Mouse (Mus musculus): Measurements from ENCODE around the gene Alg12.
A peak's percentile ranks its signal among the peaks of the same experiment; 100 is the strongest.
"Not testable (repeated sequence)": the region's sequence is repeated elsewhere in the genome, so short reads cannot be mapped to it uniquely, and the experiment has no call there.

Gene Alg12

GRCm38 (mm10) chr15:88831482-88831881, 12.4 kb upstream of the Alg12 start:
- DNase-seq (ENCODE audit: low spot score in 2 of 2) = no peak

GRCm38 (mm10) chr15:88830696-88831095, 11.6 kb upstream of the Alg12 start:
- DNase-seq (ENCODE audit: low spot score in 2 of 2) = no peak

DNA sequence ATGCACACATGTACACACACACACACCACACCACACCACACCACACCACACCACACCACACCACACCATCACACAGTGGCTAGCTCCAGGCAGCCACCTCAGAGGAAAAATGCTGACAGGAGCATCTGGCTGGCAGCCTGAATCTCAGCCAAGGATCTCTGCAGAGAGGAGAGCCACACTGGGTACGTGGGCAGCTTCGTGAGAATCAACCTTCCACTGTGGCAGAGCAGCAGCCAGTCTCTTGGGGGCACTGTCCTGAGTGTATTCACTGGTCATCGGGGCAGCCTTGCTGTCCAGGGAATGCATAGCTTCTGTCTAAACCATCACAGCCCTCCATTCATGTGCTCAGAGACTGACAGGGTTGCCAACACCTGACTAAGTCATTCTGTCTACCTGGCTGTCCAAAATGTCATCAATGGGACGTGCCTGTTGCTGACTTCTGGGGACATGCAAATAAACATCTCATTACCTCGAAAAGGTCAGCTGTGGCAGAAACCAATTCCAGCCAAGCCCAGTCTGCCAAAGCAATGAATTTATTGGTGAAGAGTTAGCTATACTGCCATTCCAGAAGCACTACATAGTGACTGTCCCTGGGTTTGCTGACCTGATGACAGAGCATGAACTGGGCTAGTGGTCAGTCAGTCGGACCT, 10.8 kb upstream of the Alg12 start:
- no peak for DNase-seq (ENCODE audit: low spot score in 2 of 2)

GRCm38 (mm10) chr15:88828800-88829705, 9.9 kb upstream of the Alg12 start:
- DNase-seq (ENCODE audit: low spot score in 2 of 2) = peak; percentile 77 to 92

DNA sequence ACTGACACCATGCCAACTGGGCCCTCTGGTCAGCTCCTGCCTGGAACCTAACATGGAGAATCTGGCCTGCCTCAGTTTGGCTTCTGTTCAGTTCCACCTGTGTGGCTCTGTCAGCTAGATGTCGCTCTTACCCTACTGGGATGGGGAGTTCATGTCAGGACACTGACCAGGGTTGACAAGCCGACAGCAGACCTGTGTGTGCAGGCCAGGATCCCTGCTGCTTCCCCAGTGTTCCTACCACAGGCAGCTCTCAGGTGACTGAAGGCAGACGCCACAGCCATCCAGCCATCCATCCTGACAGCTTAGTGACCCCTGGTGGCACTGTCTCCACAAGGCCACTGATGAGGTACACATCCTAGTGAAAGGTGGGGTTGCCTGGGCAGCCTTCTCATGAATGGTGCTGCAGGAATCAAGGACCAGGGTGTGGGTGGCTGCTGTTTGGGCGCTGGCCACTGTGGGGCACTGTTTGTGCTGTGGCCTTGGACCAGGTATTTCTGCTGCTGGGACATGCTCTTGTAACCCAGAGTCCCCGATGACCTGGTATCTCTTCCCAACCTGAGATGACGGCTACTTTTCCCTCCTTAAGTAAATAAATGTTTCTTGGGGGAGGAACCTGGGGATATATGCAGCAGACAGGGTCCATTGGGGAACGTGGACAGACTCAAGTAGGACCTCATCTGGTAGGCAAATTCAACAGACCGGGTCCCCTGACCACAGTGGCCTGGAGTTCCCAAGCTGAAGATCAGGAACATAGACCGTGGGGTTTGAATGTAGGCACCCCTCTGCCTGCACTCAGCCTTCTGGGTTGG, 9.1 kb upstream of the Alg12 start:
- DNase-seq (ENCODE audit: low spot score in 2 of 2) = peak; percentile 51 to 69

GRCm38 (mm10) chr15:88827466-88827865, 8.3 kb upstream of the Alg12 start:
- no peak for DNase-seq (ENCODE audit: low spot score in 2 of 2)

DNA sequence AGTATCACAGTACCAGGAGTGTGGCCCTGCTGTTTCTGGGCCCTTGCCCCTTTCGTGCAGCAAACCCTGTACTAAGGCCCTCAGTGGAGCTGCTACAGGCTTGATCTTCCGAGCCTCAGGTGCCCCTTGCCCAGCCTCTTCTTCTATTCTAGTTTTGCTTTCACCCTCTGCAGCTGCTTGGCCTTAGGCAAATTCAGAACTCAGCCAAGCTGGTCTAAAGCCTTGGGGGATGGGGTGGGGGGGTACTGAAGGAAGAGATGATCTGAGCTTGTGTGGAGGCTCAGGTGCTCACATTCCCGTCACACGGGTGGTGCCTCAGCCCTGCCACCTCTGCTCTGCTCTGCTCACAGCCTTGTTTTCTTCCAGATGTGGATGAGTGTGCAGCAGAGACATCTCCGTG, 4.3 kb upstream of the Alg12 start:
- no peak for DNase-seq (ENCODE audit: low spot score in 2 of 2)

DNA sequence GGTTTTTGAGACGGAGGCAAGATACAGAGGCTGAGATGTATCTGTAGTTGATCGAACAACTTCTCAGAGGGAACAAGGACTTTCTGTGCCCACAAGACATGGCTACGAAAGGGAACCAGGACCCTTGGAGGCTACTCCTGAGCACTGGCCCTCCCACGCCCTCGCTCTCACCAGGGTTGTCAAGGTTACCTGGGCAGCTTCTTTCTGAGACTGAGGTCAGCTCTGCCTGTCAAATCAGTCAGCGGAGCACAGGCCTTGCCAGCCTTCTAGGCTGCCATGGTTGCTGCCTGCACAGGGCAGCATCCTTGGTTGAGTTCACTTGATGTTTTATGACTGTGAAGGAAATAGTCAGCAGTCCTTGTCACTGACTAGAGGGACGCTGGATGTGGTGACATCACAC, 3.4 kb upstream of the Alg12 start:
- DNase-seq (ENCODE audit: low spot score in 2 of 2) = no peak

GRCm38 (mm10) chr15:88821403-88821802, 2.3 kb upstream of the Alg12 start:
- no peak for DNase-seq (ENCODE audit: low spot score in 2 of 2)

DNA sequence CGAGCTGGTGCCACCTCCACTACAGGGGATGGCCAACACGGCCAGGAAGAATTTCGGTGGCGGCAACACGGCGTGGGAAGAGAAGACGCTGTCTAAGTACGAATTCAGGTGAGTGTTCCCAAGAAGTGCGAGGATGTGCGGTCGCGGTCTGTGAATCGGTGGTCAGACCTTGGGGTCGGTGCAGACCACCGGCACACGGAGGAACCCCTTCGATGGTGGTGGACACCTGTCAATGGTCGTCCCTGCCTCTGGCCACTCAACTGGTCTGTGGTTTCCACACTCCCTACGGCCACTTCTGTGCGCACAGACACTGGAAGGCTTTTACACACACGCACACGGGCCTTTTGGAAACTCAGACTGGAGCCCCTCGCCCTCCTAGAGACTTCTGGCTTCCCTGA, 787 bp upstream of the Alg12 start:
- DNase-seq (ENCODE audit: low spot score in 2 of 2) = no peak

DNA sequence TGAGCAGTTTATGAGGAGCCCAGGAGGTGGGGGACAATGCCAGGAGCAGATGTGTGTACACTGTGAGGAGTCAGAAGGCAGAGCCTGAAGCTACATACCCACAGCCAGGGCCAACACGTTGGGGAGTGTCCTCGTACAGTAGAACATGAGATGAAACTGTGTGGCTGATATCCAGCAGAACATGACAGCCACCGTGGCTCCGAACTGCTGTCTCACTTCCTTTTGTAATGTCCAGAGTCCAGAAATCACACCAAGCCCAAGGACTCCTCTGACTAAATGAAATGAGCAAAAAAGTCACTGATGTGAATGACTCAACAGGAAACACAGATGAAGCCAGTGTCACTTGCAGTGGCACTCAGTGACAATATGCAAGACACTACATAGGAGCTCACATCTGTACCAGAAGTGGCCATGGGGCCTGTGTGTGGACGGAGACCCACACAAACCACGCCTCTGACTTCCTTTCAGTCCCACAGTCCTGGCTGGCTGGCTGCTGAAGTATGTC, 3.9 kb downstream of the Alg12 start:
- no peak for DNase-seq (ENCODE audit: low spot score in 2 of 2)

- no peak for DNase-seq (ENCODE audit: low spot score in 2 of 2)
These were observed 4.6 kb downstream of the Alg12 start for GRCm38 (mm10) chr15:88814411-88815047.

DNA sequence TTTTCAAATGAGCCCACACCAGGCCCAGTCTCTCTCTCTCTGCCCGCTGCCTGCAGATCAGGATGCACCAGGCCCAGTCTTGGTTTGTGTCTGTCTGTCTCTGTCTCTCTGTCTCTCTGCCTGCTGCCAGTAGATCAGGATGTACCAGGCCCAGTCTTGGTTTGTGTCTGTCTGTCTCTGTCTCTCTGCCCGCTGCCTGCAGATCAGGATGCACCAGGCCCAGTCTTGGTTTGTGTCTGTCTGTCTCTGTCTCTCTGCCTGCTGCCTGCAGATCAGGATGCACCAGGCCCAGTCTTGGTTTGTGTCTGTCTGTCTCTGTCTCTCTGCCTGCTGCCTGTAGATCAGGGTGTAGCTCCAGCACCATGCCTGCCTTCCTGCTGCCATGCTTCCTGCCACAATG, 5.2 kb downstream of the Alg12 start:
- DNase-seq (ENCODE audit: low spot score in 2 of 2) = not testable (repeated sequence)

- DNase-seq (ENCODE audit: low spot score in 2 of 2) = no peak
These were observed 5.9 kb downstream of the Alg12 start for GRCm38 (mm10) chr15:88813262-88813661.

GRCm38 (mm10) chr15:88810369-88810768, 8.7 kb downstream of the Alg12 start:
- DNase-seq (ENCODE audit: low spot score in 2 of 2) = no peak

GRCm38 (mm10) chr15:88808121-88808520, 11.0 kb downstream of the Alg12 start:
- no peak for DNase-seq (ENCODE audit: low spot score in 2 of 2)

DNA sequence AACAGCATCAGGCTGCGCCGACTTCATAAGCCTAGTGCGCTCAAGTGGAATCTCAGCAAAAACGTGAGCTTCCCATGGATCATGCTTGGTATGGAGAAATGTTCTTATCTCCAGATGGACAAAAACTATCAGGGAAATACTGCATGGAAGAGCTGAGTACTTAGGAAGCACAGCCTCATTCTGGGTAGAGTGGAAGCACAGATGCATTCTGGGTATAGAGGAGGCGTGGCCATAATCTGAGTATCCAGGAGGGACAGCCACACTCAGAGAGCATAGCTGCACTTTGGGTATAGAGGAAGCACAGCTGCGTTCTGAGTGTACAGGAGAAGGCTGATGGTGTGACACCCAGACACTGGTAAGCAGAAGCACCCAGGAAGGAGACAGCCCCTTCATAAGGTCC, 16.8 kb downstream of the Alg12 start:
- DNase-seq (ENCODE audit: low spot score in 2 of 2) = no peak

DNA sequence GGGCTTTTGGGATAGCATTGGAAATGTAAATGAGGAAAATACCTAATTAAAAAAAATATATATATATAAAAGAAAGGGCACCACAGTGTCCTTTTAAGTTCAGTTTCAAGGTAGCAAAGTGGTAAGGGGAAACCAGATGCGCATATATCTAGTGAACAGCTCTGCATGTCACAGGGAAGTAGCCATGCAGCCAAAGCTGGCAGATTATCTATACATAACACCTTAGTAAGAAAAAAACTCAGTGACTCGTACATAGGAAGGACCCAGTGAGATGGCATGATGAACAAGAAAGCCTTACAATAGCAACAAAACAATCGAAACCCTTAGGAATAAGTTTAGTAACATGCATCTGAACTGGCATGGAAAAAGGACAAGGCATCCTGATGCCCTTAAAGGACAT, 17.2 kb downstream of the Alg12 start:
- DNase-seq (ENCODE audit: low spot score in 2 of 2) = no peak

GRCm38 (mm10) chr15:88800921-88801354, 18.2 kb downstream of the Alg12 start:
- no peak for DNase-seq (ENCODE audit: low spot score in 2 of 2)

DNA sequence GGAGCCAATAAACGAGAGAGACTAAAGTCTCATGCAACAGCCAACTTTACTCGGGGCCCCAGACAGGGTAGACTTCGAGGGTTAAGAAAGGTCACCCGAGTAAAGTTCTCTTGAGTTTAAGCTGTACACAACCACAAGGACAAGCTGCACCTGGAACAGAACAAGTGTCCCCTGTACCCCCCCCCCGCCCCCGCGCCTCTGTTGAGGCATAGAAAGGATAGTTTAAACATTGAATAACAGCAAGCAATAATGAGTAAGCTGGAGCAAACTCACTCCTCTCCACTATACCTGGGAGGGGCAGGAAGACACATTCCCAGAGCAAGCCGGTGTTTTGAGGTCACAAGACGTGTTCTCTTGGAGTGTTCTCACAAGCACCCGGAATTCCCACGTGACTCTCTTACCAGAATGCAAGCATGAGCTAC, 19.2 kb downstream of the Alg12 start:
- DNase-seq (ENCODE audit: low spot score in 2 of 2) = no peak

DNA sequence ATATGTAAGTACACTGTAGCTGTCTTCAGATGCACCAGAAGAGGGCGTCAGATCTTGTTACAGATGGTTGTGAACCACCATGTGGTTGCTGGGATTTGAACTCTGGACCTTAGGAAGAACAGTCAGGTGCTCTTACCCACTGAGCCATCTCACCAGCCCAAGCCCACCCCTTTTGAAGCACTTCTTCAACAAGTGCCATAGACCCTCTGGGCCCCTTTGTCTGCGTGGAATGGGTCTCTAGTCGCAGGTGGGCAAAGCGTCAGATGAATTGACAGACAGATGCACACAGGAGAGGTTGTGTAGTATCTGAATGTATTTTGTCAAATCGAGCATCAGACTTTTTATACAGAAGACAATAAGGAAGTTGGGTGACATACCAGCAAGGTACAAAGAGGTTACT, 24.4 kb downstream of the Alg12 start:
- DNase-seq (ENCODE audit: low spot score in 2 of 2) = not testable (repeated sequence)
